Mouse (Mus musculus) CH12.LX (cell line): ENCODE measurements at regions not wholly inside any gene's neighbourhood (a gene's known extent, or its start where the extent isn't known, plus 50 kb on each side); places are given as distances from the start of the nearest gene placed in this dataset.

ENCODE experiments used
- DNase-seq: peaks from one replicate; pipeline ENCODE4 v3.0.0-alpha.2; 2013; ENCODE audit errors: extremely low read depth
- H3K27ac ChIP-seq: 2 replicates; pipeline ENCODE4 v1.5.1; 2012; ENCODE audit warnings: low read depth, mild to moderate bottlenecking, control low read depth, moderate library complexity; ENCODE audit not compliant: insufficient read depth
- H3K27me3 ChIP-seq: replicated peaks from 2 replicates; pipeline ENCODE3; 2012; ENCODE audit warnings: inconsistent platforms
- H3K36me3 ChIP-seq, 2 experiments: replicated peaks in 1 of 2; 2 replicates each; pipeline versions ENCODE3 to v1.6.1; 2012; ENCODE audit warnings: inconsistent platforms in 1 of 2, low read length in 1 of 2, mild to moderate bottlenecking in 1 of 2, mixed read lengths in 1 of 2, moderate library complexity in 1 of 2; ENCODE audit not compliant: control insufficient read depth in 1 of 2, insufficient read depth in 1 of 2
- H3K4me1 ChIP-seq, 2 experiments: 2 replicates each; pipeline ENCODE4 v1.6.1; 2012; ENCODE audit warnings: inconsistent platforms in 1 of 2, moderate library complexity in 1 of 2; ENCODE audit not compliant: insufficient read depth in 2 of 2, control insufficient read depth in 1 of 2
- H3K4me2 ChIP-seq: 2 replicates; pipeline ENCODE4 v1.6.1; 2012; ENCODE audit warnings: low read depth, mild to moderate bottlenecking, control low read depth; ENCODE audit not compliant: poor library complexity, insufficient read depth, severe bottlenecking
- H3K4me3 ChIP-seq, 3 experiments: fragments of 150-350 bp in 1 of 3; sonication (generic) in 1 of 3; replicated peaks in 1 of 3; 2 replicates each; pipeline versions ENCODE3 to v1.5.1; 2011 to 2012; ENCODE audit warnings: low read depth in 2 of 3, low read length in 2 of 3, mild to moderate bottlenecking in 2 of 3, moderate library complexity in 2 of 3, control low read depth in 1 of 3, improper control_type of control experiment in 1 of 3, inconsistent platforms in 1 of 3, mixed read lengths in 1 of 3; ENCODE audit not compliant: poor library complexity in 1 of 3
- H3K79me2 ChIP-seq: replicated peaks from 2 replicates; pipeline ENCODE4 v1.6.1; 2012; ENCODE audit warnings: mild to moderate bottlenecking, moderate library complexity; ENCODE audit not compliant: control insufficient read depth, poor library complexity, insufficient read depth, severe bottlenecking; ENCODE audit errors: extremely low read depth
- H3K9ac ChIP-seq: 2 replicates; pipeline ENCODE4 v1.6.1; 2012; ENCODE audit warnings: low read depth, mild to moderate bottlenecking, control low read depth, moderate library complexity; ENCODE audit not compliant: insufficient read depth
- H3K9me3 ChIP-seq: replicated peaks from 2 replicates; pipeline ENCODE3; 2012; ENCODE audit warnings: low read length, inconsistent platforms, mixed read lengths
- CHD2 ChIP-seq: IDR thresholded peaks from 2 replicates; pipeline ENCODE4 v1.6.1; 2011; ENCODE audit warnings: low read length, improper control_type of control experiment
- CTCF ChIP-seq, 2 experiments: IDR thresholded peaks in 1 of 2; conservative IDR thresholded peaks in 1 of 2; 2 replicates each; pipeline ENCODE4 v1.5.1; 2011 to 2012; ENCODE audit warnings: low read depth in 2 of 2, low read length in 2 of 2, improper control_type of control experiment in 1 of 2, inconsistent platforms in 1 of 2, mild to moderate bottlenecking in 1 of 2, moderate library complexity in 1 of 2
- E2F4 ChIP-seq: IDR thresholded peaks from 2 replicates; pipeline ENCODE4 v1.6.1; 2011; ENCODE audit warnings: low read depth, low read length, improper control_type of control experiment; ENCODE audit not compliant: insufficient replicate concordance
- ELF1 ChIP-seq: IDR thresholded peaks from 2 replicates; pipeline ENCODE4 v1.6.1; 2014; ENCODE audit warnings: low read depth, mild to moderate bottlenecking, inconsistent platforms, low read length, improper control_type of control experiment
- ETS1 ChIP-seq: conservative IDR thresholded peaks from 2 replicates; pipeline ENCODE4 v1.6.1; 2012; ENCODE audit warnings: low read depth, mild to moderate bottlenecking, inconsistent platforms, low read length, improper control_type of control experiment, moderate library complexity
- IRF4 ChIP-seq: IDR thresholded peaks from 2 replicates; pipeline ENCODE4 v1.6.1; 2014; ENCODE audit warnings: low read depth, mild to moderate bottlenecking, inconsistent platforms, low read length, improper control_type of control experiment
- JUN ChIP-seq: IDR thresholded peaks from 2 replicates; pipeline ENCODE4 v1.6.1; 2011; ENCODE audit warnings: low read depth, mild to moderate bottlenecking, low read length, improper control_type of control experiment, moderate library complexity; ENCODE audit not compliant: insufficient read depth
- JUND ChIP-seq: conservative IDR thresholded peaks from 2 replicates; pipeline ENCODE4 v1.6.1; 2011; ENCODE audit warnings: low read depth, low read length, improper control_type of control experiment
- KAT2A ChIP-seq: IDR thresholded peaks from 2 replicates; pipeline ENCODE4 v1.6.1; 2012; ENCODE audit warnings: low read length, improper control_type of control experiment, inconsistent platforms; ENCODE audit not compliant: insufficient replicate concordance
- MAFK ChIP-seq: IDR thresholded peaks from 2 replicates; pipeline ENCODE4 v1.6.1; 2011; ENCODE audit warnings: low read length, improper control_type of control experiment; ENCODE audit not compliant: insufficient replicate concordance
- MAX ChIP-seq: IDR thresholded peaks from 2 replicates; pipeline ENCODE4 v1.6.1; 2011; ENCODE audit warnings: low read length, improper control_type of control experiment
- MEF2A ChIP-seq: IDR thresholded peaks from 2 replicates; pipeline ENCODE4 v1.6.1; 2014; ENCODE audit warnings: low read depth, mild to moderate bottlenecking, inconsistent platforms, low read length, improper control_type of control experiment, borderline replicate concordance
- MXI1 ChIP-seq: IDR thresholded peaks from 2 replicates; pipeline ENCODE4 v1.6.1; 2011; ENCODE audit warnings: mild to moderate bottlenecking, low read depth, low read length, improper control_type of control experiment
- MYC ChIP-seq: IDR thresholded peaks from 2 replicates; pipeline ENCODE4 v1.6.1; 2011; ENCODE audit warnings: low read depth, mild to moderate bottlenecking, improper control_type of control experiment, low read length
- NELFE ChIP-seq: IDR thresholded peaks from 2 replicates; pipeline ENCODE4 v1.6.1; 2011; ENCODE audit warnings: low read depth, low read length, improper control_type of control experiment
- NRF1 ChIP-seq: IDR thresholded peaks from 2 replicates; pipeline ENCODE4 v1.6.1; 2014; ENCODE audit warnings: low read depth, mild to moderate bottlenecking, inconsistent platforms, low read length, improper control_type of control experiment, moderate library complexity
- PAX5 ChIP-seq: IDR thresholded peaks from 2 replicates; pipeline ENCODE4 v1.6.1; 2012; ENCODE audit warnings: low read length, inconsistent platforms, mixed read lengths
- POLR2A ChIP-seq: IDR thresholded peaks from 2 replicates; pipeline ENCODE4 v1.6.1; 2011; ENCODE audit warnings: low read depth, mild to moderate bottlenecking, improper control_type of control experiment, low read length
- POLR2AphosphoS2 ChIP-seq: IDR thresholded peaks from 2 replicates; pipeline ENCODE4 v1.6.1; 2011; ENCODE audit warnings: low read depth, low read length, improper control_type of control experiment
- RAD21 ChIP-seq: IDR thresholded peaks from 2 replicates; pipeline ENCODE4 v1.6.1; 2011; ENCODE audit warnings: low read depth, mild to moderate bottlenecking, low read length, improper control_type of control experiment, moderate library complexity
- SIN3A ChIP-seq: IDR thresholded peaks from 2 replicates; pipeline ENCODE4 v1.6.1; 2012; ENCODE audit warnings: low read length, improper control_type of control experiment, inconsistent platforms
- SMC3 ChIP-seq: IDR thresholded peaks from 2 replicates; pipeline ENCODE4 v1.6.1; 2011; ENCODE audit warnings: low read depth, low read length, improper control_type of control experiment
- ZC3H11A ChIP-seq: IDR thresholded peaks from 2 replicates; pipeline ENCODE4 v1.6.1; 2012; ENCODE audit warnings: low read depth, mild to moderate bottlenecking, inconsistent platforms, low read length, improper control_type of control experiment
- ZKSCAN1 ChIP-seq: IDR thresholded peaks from 2 replicates; pipeline ENCODE4 v1.6.1; 2012; ENCODE audit warnings: low read depth, inconsistent platforms, low read length, improper control_type of control experiment, borderline replicate concordance
- dilution Hi-C: fragments of 300-500 bp; cut with MboI; formaldehyde crosslinking; loops from 2 replicates; pipeline ENCODE4 v1.14.3; 2020; ENCODE audit warnings: low sequenced_read_pairs; ENCODE audit not compliant: extremely low pct_unique_long_range_greater_than_20kb, extremely low pct_ligation_motif_present
- in situ Hi-C: fragments of 300-500 bp; cut with MboI; formaldehyde crosslinking; loops from 3 replicates; pipeline ENCODE4 v1.14.3; 2019; ENCODE audit warnings: low sequenced_read_pairs, low pct_ligation_motif_present, low pct_unique_long_range_greater_than_20kb, mixed read lengths

DNA sequence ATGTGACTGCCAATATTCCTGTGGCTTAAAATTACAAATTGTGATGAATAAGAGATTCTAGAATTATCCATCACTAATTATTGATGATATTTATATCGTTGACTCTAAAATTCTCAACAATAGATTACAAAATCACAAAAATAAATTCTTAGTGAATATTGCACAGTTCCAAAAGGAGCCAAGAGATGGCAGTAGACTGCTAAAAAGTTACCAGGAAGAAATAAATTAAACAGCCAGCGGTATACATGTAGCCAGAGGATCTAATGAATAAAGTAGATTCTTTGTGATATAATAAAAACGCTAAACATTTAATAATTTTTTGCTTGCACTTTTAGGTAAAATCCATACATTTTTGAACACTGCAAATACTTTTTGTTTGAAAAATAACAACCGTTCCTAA lies 294.7 kb downstream of the Lipi start:
- H3K4me1 ChIP-seq: no peaks in the 10 kb centered on the region
- no peaks in the 10 kb centered on the region for H3K36me3 ChIP-seq
- no peaks in the 10 kb centered on the region for H3K79me2 ChIP-seq
- no peak overlapping the region for H3K4me2 ChIP-seq
- dilution Hi-C loops: no loop called here
- no peak for TF ChIP-seq POLR2A
- TF ChIP-seq IRF4: no peak
- TF ChIP-seq CTCF (conservative IDR thresholded peaks at IDR 0.05 in 1 of 2, IDR thresholded peaks at IDR 0.05 in 1 of 2; ENCODE audit: low read depth in 2 of 2, low read length in 2 of 2): no peak
- TF ChIP-seq ZKSCAN1: no peak
- TF ChIP-seq ETS1: no peak
- TF ChIP-seq JUND: no peak
- no peak for TF ChIP-seq POLR2AphosphoS2
- TF ChIP-seq MYC: no peak
- no peak for TF ChIP-seq ELF1
- TF ChIP-seq NRF1: no peak
- TF ChIP-seq NELFE: no peak
- no peak for TF ChIP-seq RAD21
- TF ChIP-seq KAT2A: no peak
- no peak for TF ChIP-seq MAX
- TF ChIP-seq MAFK: no peak
- TF ChIP-seq SIN3A: no peak
- TF ChIP-seq, all 38 proteins: peak for 0
- no peak for DNase-seq
- no peak overlapping the region for H3K9ac ChIP-seq
- in situ Hi-C loops: no loop called here
- H3K27ac ChIP-seq: no peak overlapping the region
- no peak overlapping the region for H3K4me3 ChIP-seq
- H3K27me3 ChIP-seq: no peaks in the 10 kb centered on the region
- H3K9me3 ChIP-seq: peaks cover 46% of the 10 kb centered on the region

DNA sequence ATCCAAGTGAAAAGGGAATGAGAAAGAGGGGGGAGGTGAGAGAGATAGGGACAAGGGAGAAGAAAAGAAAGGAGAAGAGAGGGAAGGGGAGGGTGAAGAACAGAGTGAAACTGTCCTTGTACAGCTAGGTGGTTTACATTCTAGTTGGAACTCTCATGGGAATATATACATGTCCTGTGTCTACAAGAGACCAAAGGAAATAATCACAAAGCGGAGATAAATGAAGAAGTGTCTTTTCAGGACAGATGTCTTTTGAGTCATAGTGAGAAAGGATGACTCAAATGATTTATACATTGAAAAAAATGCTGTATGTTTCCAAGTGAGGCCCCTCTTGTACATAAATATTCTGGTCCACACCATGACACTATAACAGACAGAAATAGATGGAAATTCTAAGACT lies 298.7 kb downstream of the Lipi start:
- no peak for DNase-seq
- H3K4me1 ChIP-seq: no peaks in the 10 kb centered on the region
- in situ Hi-C loops: no loop called here
- H3K27me3 ChIP-seq: no peaks in the 10 kb centered on the region
- no peak overlapping the region for H3K9ac ChIP-seq
- no peak overlapping the region for H3K4me2 ChIP-seq
- no peak overlapping the region for H3K4me3 ChIP-seq
- no peaks in the 10 kb centered on the region for H3K79me2 ChIP-seq
- peaks cover 26% of the 10 kb centered on the region for H3K9me3 ChIP-seq
- no peak overlapping the region for H3K27ac ChIP-seq
- TF ChIP-seq MYC (no peak), KAT2A (no peak), ETS1 (no peak), CHD2 (no peak), POLR2AphosphoS2 (no peak), MXI1 (no peak), JUN (no peak), E2F4 (no peak), PAX5 (no peak), MAX (no peak), ZC3H11A (no peak), SMC3 (no peak), MEF2A (no peak)
- TF ChIP-seq, all 38 proteins: peak for 0
- no peaks in the 10 kb centered on the region for H3K36me3 ChIP-seq
- dilution Hi-C loops: no loop called here
